In genomic region chr11:22560503-22561328, GRCm38 (mm10) we compare ENCODE assay signal across 9 mouse cellular contexts. TPM values are rescaled to one million over a fixed set of nuclear protein-coding genes. Genes with fewer than 3 reads are reported as not detected.
DNase-seq lines count a peak whose midpoint lies in the region; ATAC-seq lines count a peak whose summit lies in the region.
"Had no signal": no experiment of that assay in that cellular context is flagged by ENCODE, and none has a peak within 500 bp of the region (broad histone marks: within the 10 kb centered on the region; RNA-seq: fewer than 3 reads in every experiment).

No protein-coding gene starts in this region.

- H3K9me3 ChIP-seq in hindbrain, embryonic 12.5 days (replicated peaks), result no peaks in the 10 kb centered on the region
- no peaks in the 10 kb centered on the region for H3K9me3 ChIP-seq in midbrain, embryonic 11.5 days (ENCODE audit: control insufficient read depth, low read length)

- peak overlapping the region; percentile 71 for H3K27ac ChIP-seq in hindbrain, embryonic 12.5 days
- H3K27ac ChIP-seq in midbrain, embryonic 11.5 days (ENCODE audit: low read depth, low read length), result peak overlapping the region; percentile 54; the same call in 1 of the 2 replicates

- peak overlapping the region; percentile 9; the same call in 1 of the 2 replicates for H3K9ac ChIP-seq in hindbrain, embryonic 12.5 days
- peak overlapping the region; percentile 10; the same call in 1 of the 2 replicates for H3K9ac ChIP-seq in midbrain, embryonic 11.5 days (ENCODE audit: low read length)

- peaks cover 14% of the 10 kb centered on the region for H3K4me1 ChIP-seq in hindbrain, embryonic 12.5 days
- H3K4me1 ChIP-seq in midbrain, embryonic 11.5 days (ENCODE audit: control insufficient read depth, insufficient read depth, low read length), result peaks cover 9% of the 10 kb centered on the region

- peak; percentile 90 for ATAC-seq in hindbrain, embryonic 12.5 days (ENCODE audit: low FRiP score)
- peak; percentile 76 for ATAC-seq in midbrain, embryonic 11.5 days (ENCODE audit: low FRiP score)

- DNase-seq in urinary bladder, postnatal 14 days (ENCODE audit: low spot score), result peak; percentile 66
- no peak for DNase-seq in urinary bladder, postnatal 10 days (ENCODE audit: low spot score)
- DNase-seq in frontal cortex, postnatal 25 days (ENCODE audit: low spot score in 2 of 2), result peak; percentile 79 to 80
- DNase-seq in layer of hippocampus, postnatal 10 days (ENCODE audit: low spot score in 2 of 2), result peak; percentile 73 to 77
- peak; percentile 92 for DNase-seq in midbrain, embryonic 11.5 days (ENCODE audit: low spot score, missing footprints)
- peak; percentile 90 for DNase-seq in telencephalon, adult 2 months (ENCODE audit: low read depth, low spot score)
- no peak for DNase-seq in embryo, embryonic 9.5 days (ENCODE audit: extremely low spot score)

- no peaks in the 10 kb centered on the region for H3K36me3 ChIP-seq in hindbrain, embryonic 12.5 days
- H3K36me3 ChIP-seq in midbrain, embryonic 11.5 days (ENCODE audit: control insufficient read depth, insufficient read depth, low read length), result no peaks in the 10 kb centered on the region

- 38% methylated on average over 6 of the region's 6 CpGs for WGBS in hindbrain, embryonic 12.5 days
- WGBS in midbrain, embryonic 11.5 days, result 36% methylated on average over 6 of the region's 6 CpGs

- no peaks in the 10 kb centered on the region for H3K27me3 ChIP-seq in hindbrain, embryonic 12.5 days
- H3K27me3 ChIP-seq in midbrain, embryonic 11.5 days (ENCODE audit: control insufficient read depth, insufficient read depth, low read length), result no peaks in the 10 kb centered on the region

- H3K4me2 ChIP-seq in hindbrain, embryonic 12.5 days (replicated peaks), result no peak overlapping the region
- no peak overlapping the region for H3K4me2 ChIP-seq in midbrain, embryonic 11.5 days

- H3K4me3 ChIP-seq in hindbrain, embryonic 12.5 days, result no peak overlapping the region
- H3K4me3 ChIP-seq in midbrain, embryonic 11.5 days (ENCODE audit: low read depth, low read length), result no peak overlapping the region

RNA-seq across cellular contexts. Expression of gene Tmem17, which starts 48.8 kb away (rescaled TPM):
- 17.3 and 18.8 TPM in 2 replicates for polyA plus RNA-seq in hindbrain, embryonic 12.5 days (2016; fragmentation: Nextera tagmentation; extraction: Ambion mirVana)
- total RNA-seq in layer of hippocampus, postnatal 10 days (2021), result 1 to 10 TPM; 6.6 TPM
- 15.8 and 16.7 TPM in 2 replicates for polyA plus RNA-seq in midbrain, embryonic 11.5 days (2014; fragmentation: Nextera tagmentation; extraction: Ambion mirVana)
- total RNA-seq: MEL had no signal

Comparison
In these comparisons a context has a peak if more than half of its experiments do, and no peak if none do; other contexts are left out.
1. DNase-seq: peak in urinary bladder, postnatal 14 days (single experiment), frontal cortex, postnatal 25 days (2 of 2), layer of hippocampus, postnatal 10 days (2 of 2), midbrain, embryonic 11.5 days (single experiment) and telencephalon, adult 2 months (single experiment); none in urinary bladder, postnatal 10 days (single experiment) and embryo, embryonic 9.5 days (single experiment).